Mouse (Mus musculus) heart, embryonic 14.5 days (tissue): Measurements from ENCODE around the gene Kcnh7. TPM values are rescaled to one million over a fixed set of nuclear protein-coding genes. Genes with fewer than 3 reads are reported as not detected.

Experiments used
- ATAC-seq: fragments of 200-750 bp; cut with Nextera tagmentation; 2 replicates; pipeline ENCODE4 v1.8.0; 2017; ENCODE audit warnings: low read depth, moderate TSS enrichment; ENCODE audit not compliant: insufficient number of reproducible peaks, insufficient read depth, low FRiP score
- H3K27ac ChIP-seq, 2 experiments: fragments of 200-500 bp in 1 of 2; fragments of 300-500 bp in 1 of 2; sonication (generic) in 1 of 2; replicated peaks in 1 of 2; 2 replicates each; pipeline ENCODE4 v1.5.1; 2012 to 2014; ENCODE audit warnings: low read depth in 2 of 2, low read length in 2 of 2, control low read depth in 1 of 2, mild to moderate bottlenecking in 1 of 2, mixed read lengths in 1 of 2; ENCODE audit not compliant: control insufficient read depth in 1 of 2, insufficient read depth in 1 of 2
- H3K27me3 ChIP-seq: fragments of 300-500 bp; sonication (generic); 2 replicates; pipeline ENCODE4 v1.6.1; 2014; ENCODE audit warnings: mild to moderate bottlenecking, low read length, control low read depth; ENCODE audit not compliant: control insufficient read depth, insufficient read depth
- H3K36me3 ChIP-seq: fragments of 300-500 bp; sonication (generic); 2 replicates; pipeline ENCODE4 v1.6.1; 2014; ENCODE audit warnings: mild to moderate bottlenecking, control low read depth, low read length, mixed read lengths; ENCODE audit not compliant: control insufficient read depth, insufficient read depth
- H3K4me1 ChIP-seq, 2 experiments: fragments of 200-500 bp in 1 of 2; fragments of 300-500 bp in 1 of 2; sonication (generic) in 1 of 2; 2 replicates each; pipeline ENCODE4 v1.6.1; 2012 to 2014; ENCODE audit warnings: low read length in 2 of 2, control low read depth in 1 of 2, mixed read lengths in 1 of 2; ENCODE audit not compliant: control insufficient read depth in 2 of 2, insufficient read depth in 2 of 2
- H3K4me2 ChIP-seq: fragments of 300-500 bp; sonication (generic); 2 replicates; pipeline ENCODE4 v1.6.1; 2014; ENCODE audit warnings: mild to moderate bottlenecking, low read length
- H3K4me3 ChIP-seq, 2 experiments: fragments of 200-500 bp in 1 of 2; fragments of 300-500 bp in 1 of 2; sonication (generic) in 1 of 2; 2 replicates each; pipeline ENCODE4 v1.5.1; 2012 to 2014; ENCODE audit warnings: low read length in 2 of 2, mild to moderate bottlenecking in 2 of 2, control low read depth in 1 of 2, low read depth in 1 of 2, moderate library complexity in 1 of 2; ENCODE audit not compliant: control insufficient read depth in 1 of 2, insufficient read depth in 1 of 2
- H3K9ac ChIP-seq: fragments of 300-500 bp; sonication (generic); 2 replicates; pipeline ENCODE4 v1.6.1; 2014; ENCODE audit warnings: mild to moderate bottlenecking, low read length
- H3K9me3 ChIP-seq: fragments of 300-500 bp; sonication (generic); 2 replicates; pipeline ENCODE4 v1.6.1; 2016; ENCODE audit warnings: low read length, control low read depth; ENCODE audit not compliant: control insufficient read depth
- WGBS: fragments of 180-500 bp; shearing (Covaris S2); extraction: QIAGEN DNeasy Blood & Tissue Kit; methylation state at CpG from one replicate; pipeline ENCODE4 v1.1.7; 2014; 5-methylcytosine and 5-hydroxymethylcytosine counted together
- polyA plus RNA-seq: library from polyadenylated mRNA; unstranded; fragments of >200 nt; fragmentation: Nextera tagmentation; extraction: Ambion mirVana; gene quantifications from 2 replicates; pipeline ENCODE4 v1.2.1, GENCODE M21; 2014

Kcnh7 gene
- polyA plus RNA-seq, 1 experiment from 2014 or later, result 5.8 TPM

DNA sequence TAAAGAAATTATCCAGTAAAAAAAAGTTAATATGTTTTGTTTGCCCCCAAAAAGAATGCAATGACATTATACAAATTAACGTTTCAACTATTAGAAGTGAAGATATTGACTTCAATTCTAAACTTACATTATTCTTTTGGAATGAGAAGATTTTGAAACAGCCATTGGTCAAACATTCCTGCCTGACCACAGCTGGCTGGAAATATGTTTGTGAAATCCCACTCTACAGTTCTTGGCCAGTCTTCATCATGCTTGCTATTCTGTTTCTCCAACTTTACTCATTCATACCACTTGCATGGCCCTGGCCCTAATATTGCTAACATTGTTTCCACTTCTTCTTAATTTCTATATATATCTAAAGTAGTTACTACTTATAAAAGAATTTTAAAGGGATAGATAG lies 349.8 kb downstream of the Kcnh7 start:
- Histone ChIP-seq H3K4me1 (no peaks in the 10 kb centered on the region), H3K4me3 (no peak overlapping the region), H3K36me3 (no peaks in the 10 kb centered on the region), H3K9me3 (no peaks in the 10 kb centered on the region), H3K9ac (no peak overlapping the region), H3K4me2 (no peak overlapping the region), H3K27me3 (no peaks in the 10 kb centered on the region), H3K27ac (no peak overlapping the region)
- 88% methylated on average over 1 of the region's 1 CpGs for WGBS
- no peak for ATAC-seq

DNA sequence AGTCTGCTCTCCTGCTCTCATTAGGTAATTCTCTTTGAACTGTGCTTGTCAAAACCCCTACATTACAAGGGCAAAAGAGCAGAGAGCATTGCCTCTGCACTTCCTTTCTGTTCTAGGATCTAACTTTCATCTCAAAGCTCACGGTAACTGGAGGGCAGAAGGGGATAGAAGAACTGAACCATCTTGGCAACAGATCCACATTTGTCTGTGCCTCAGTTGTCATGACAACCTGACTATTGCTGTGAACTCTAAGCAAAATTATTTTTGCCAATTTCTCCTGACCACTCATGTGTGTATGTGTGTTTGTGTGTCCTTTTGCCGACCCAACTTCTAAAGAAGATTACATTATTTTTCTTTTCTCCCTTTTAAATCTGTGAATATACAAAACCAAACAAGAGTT lies 364.9 kb downstream of the Kcnh7 start:
- Histone ChIP-seq H3K4me1 (no peaks in the 10 kb centered on the region), H3K9ac (no peak overlapping the region), H3K4me3 (no peak overlapping the region), H3K27me3 (no peaks in the 10 kb centered on the region), H3K4me2 (no peak overlapping the region), H3K27ac (no peak overlapping the region), H3K9me3 (no peaks in the 10 kb centered on the region), H3K36me3 (no peaks in the 10 kb centered on the region)
- WGBS, result 76% methylated on average over 2 of the region's 2 CpGs
- no peak for ATAC-seq

DNA sequence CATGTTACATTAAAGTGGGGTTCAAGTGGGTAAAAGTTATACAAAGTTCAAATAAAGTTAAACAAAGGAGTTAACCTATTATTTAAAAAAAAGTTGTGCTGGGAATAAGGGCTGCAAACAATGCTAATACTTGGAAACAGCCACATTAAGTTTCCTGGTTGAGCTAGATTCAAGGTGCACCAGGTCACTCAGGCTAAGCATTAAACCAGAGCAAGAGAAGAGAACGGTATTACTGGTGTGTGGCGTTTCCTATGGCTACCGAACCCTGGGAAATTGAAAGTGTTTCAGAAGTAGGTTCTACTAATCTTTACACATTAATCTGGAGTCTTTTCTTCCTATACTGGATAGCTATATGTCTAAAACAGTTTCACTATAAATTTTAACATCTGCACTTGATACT lies 368.1 kb downstream of the Kcnh7 start:
- H3K4me1 ChIP-seq, result no peaks in the 10 kb centered on the region
- H3K27me3 ChIP-seq, result no peaks in the 10 kb centered on the region
- no peaks in the 10 kb centered on the region for H3K9me3 ChIP-seq
- no peak overlapping the region for H3K4me2 ChIP-seq
- no peak overlapping the region for H3K9ac ChIP-seq
- no peak overlapping the region for H3K4me3 ChIP-seq
- H3K27ac ChIP-seq, result no peak overlapping the region
- 86% methylated on average over 3 of the region's 3 CpGs for WGBS
- no peak for ATAC-seq
- no peaks in the 10 kb centered on the region for H3K36me3 ChIP-seq

DNA sequence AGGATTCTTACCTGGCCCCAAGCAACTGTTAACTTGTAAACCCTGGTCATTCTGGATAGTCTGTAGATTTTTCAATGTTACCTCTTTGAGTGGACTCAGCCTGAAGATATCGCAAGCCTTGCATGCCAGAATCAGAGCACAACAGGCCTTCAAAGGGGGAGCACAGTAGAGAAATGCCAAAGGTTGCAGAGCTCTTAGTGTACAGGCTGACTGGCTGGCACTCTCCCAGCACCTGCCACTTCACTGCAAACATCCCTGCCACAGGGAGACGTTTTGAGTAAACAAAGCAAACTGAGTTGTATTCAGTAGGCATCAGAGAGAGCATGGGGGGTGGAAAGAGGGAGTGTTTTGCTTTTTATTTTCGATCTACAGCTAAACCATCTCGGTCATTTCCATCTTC lies 375.3 kb downstream of the Kcnh7 start:
- Histone ChIP-seq H3K9ac (no peak overlapping the region), H3K9me3 (no peaks in the 10 kb centered on the region), H3K4me2 (no peak overlapping the region), H3K36me3 (no peaks in the 10 kb centered on the region), H3K4me1 (peaks cover 2 to 6% of the 10 kb centered on the region in 2 experiments; a peak in 3 of 4 replicates), H3K27me3 (no peaks in the 10 kb centered on the region), H3K4me3 (no peak overlapping the region), H3K27ac (no peak overlapping the region)
- 51% methylated on average over 4 of the region's 4 CpGs for WGBS
- no peak for ATAC-seq

DNA sequence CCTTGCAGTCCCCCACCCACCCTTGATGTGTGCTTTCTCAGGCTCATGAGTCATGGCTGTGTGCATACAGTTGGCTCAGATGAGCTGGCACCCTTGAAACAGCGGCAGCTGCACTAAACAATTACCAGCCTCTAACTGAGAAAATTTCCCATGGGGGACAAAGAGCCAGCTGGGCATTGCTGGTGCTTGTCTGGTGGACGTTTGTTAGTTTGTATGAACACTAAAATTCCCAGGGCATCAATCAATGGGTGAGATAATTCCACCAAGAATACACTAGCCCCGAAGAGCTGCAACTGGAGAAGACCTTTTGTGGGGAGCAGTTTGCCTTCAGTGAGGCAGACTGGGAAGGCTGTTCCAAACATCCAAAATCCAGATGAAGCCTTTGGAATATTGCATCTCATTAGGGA lies 376.6 kb downstream of the Kcnh7 start:
- no peak for ATAC-seq
- H3K4me2 ChIP-seq, result no peak overlapping the region
- H3K9ac ChIP-seq, result no peak overlapping the region
- H3K27ac ChIP-seq, result no peak overlapping the region
- no peak overlapping the region for H3K4me3 ChIP-seq
- no peaks in the 10 kb centered on the region for H3K27me3 ChIP-seq
- H3K4me1 ChIP-seq, result peaks cover 2 to 6% of the 10 kb centered on the region in 2 experiments; a peak in 3 of 4 replicates
- no peaks in the 10 kb centered on the region for H3K36me3 ChIP-seq
- no peaks in the 10 kb centered on the region for H3K9me3 ChIP-seq
- 48% methylated on average over 3 of the region's 3 CpGs for WGBS

DNA sequence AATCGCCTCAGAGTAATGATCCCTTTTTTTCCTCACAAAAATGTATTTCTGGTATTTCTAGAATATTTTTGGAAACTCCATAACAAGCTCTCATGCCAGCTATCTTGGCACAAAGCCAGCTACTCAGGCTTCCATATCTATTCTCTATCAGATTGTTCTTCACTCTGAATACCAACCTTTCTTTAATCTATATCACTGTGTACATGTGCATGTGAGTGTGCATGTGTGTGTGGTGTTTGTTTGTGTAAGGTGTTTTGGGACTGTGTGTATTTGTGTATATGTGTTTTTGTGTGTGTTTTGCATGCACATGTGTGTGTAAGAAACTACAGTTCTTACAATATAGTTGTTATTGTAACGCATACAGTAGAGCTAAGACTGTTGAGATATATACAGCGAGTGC lies 377.2 kb downstream of the Kcnh7 start:
- H3K9ac ChIP-seq, result no peak overlapping the region
- H3K4me2 ChIP-seq, result no peak overlapping the region
- no peak for ATAC-seq
- WGBS, result 89% methylated on average over 3 of the region's 3 CpGs
- H3K4me1 ChIP-seq, result peaks cover 2 to 6% of the 10 kb centered on the region in 2 experiments; a peak in 3 of 4 replicates
- no peaks in the 10 kb centered on the region for H3K9me3 ChIP-seq
- no peak overlapping the region for H3K4me3 ChIP-seq
- no peaks in the 10 kb centered on the region for H3K27me3 ChIP-seq
- no peak overlapping the region for H3K27ac ChIP-seq
- H3K36me3 ChIP-seq, result no peaks in the 10 kb centered on the region

DNA sequence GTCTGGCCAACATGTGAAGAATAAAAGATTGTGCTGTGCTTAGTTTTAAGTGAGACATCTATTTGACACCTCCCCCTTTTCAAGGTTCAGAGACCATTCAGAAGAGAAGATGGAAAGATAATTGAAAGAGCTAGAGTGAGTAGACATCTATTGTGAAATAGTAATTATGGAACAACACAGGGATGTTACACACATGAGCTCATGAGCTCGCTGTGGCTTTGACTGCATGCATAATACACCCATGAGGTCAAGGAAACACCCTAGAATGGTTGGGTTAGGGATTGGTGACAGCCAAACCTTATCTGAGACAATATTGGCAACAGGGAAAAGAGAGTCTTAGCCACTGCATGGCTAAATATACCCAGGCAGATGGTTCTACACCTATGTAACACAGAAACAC lies 380.1 kb downstream of the Kcnh7 start:
- H3K36me3 ChIP-seq, result no peaks in the 10 kb centered on the region
- no peak overlapping the region for H3K9ac ChIP-seq
- no peaks in the 10 kb centered on the region for H3K27me3 ChIP-seq
- peaks cover 2 to 6% of the 10 kb centered on the region in 2 experiments; a peak in 3 of 4 replicates for H3K4me1 ChIP-seq
- H3K27ac ChIP-seq, result no peak overlapping the region
- H3K4me2 ChIP-seq, result no peak overlapping the region
- H3K9me3 ChIP-seq, result no peaks in the 10 kb centered on the region
- H3K4me3 ChIP-seq, result no peak overlapping the region
- WGBS, result 78% methylated on average over 1 of the region's 1 CpGs
- no peak for ATAC-seq

DNA sequence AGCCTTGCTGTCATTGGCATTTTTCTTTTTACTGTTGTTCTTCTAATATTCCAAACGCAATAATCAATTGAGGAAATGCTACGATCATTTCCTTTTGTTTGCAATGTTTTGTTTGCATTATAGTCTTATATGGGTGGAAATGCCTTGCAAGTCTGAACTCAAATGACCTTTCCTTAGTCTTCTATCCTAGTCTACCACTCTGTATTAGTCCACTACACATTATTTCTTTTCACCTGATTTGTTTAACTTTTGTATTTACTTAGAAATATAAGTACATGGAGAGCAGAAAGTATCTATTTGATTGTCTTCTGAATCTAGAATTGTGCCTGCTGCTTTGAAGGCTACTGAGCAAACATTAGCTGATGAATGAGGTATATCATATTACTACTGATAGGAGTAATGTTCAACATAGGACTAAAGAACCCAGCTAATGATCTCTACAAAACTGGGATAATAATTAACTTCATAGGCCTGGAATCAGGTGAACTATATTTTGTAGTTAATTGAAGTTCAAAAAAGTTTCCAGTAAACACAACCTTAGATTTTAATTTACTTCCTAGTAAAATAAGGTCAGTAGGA lies 399.5 kb downstream of the Kcnh7 start:
- no peaks in the 10 kb centered on the region for H3K36me3 ChIP-seq
- no peak overlapping the region for H3K4me3 ChIP-seq
- no peak for ATAC-seq
- H3K27me3 ChIP-seq, result no peaks in the 10 kb centered on the region
- H3K4me2 ChIP-seq, result no peak overlapping the region
- no peaks in the 10 kb centered on the region for H3K9me3 ChIP-seq
- no peak overlapping the region for H3K9ac ChIP-seq
- H3K4me1 ChIP-seq, result no peaks in the 10 kb centered on the region
- WGBS, result 71% methylated on average over 2 of the region's 2 CpGs
- no peak overlapping the region for H3K27ac ChIP-seq
